Mouse (Mus musculus): Measurements from ENCODE around the gene Fkrp. TPM values are rescaled to one million over a fixed set of nuclear protein-coding genes. Genes with fewer than 3 reads are reported as not detected.

The Fkrp gene
- polyA plus RNA-seq, 1 experiment from 2014 or later, result 52.1 TPM

GRCm38 (mm10) chr7:16838804-16839426 lies 22.4 kb upstream of the Fkrp start:
- peaks cover 12% of the 10 kb centered on the region for H3K4me1 ChIP-seq (ENCODE audit: control insufficient read depth, insufficient read depth, low read length)
- no peak overlapping the region for H3K9ac ChIP-seq (ENCODE audit: low read depth, low read length)
- ATAC-seq, result no peak
- WGBS, result 86% methylated on average over 6 of the region's 6 CpGs
- H3K36me3 ChIP-seq (ENCODE audit: control insufficient read depth, insufficient read depth, low read length), result peaks cover 50% of the 10 kb centered on the region
- H3K9me3 ChIP-seq (replicated peaks; ENCODE audit: control insufficient read depth, low read length, poor library complexity, severe bottlenecking), result no peaks in the 10 kb centered on the region
- H3K4me3 ChIP-seq (ENCODE audit: low read depth, low read length), result no peak overlapping the region
- H3K27me3 ChIP-seq (ENCODE audit: control insufficient read depth, insufficient read depth, low read depth, low read length), result no peaks in the 10 kb centered on the region
- no peak overlapping the region for H3K27ac ChIP-seq (ENCODE audit: low read length)
- H3K4me2 ChIP-seq (ENCODE audit: low read length), result no peak overlapping the region

GRCm38 (mm10) chr7:16837916-16838803 lies 21.6 kb upstream of the Fkrp start:
- ATAC-seq, result no peak
- H3K4me1 ChIP-seq (ENCODE audit: control insufficient read depth, insufficient read depth, low read length), result peaks cover 5% of the 10 kb centered on the region
- WGBS, result 95% methylated on average over 18 of the region's 18 CpGs
- no peaks in the 10 kb centered on the region for H3K27me3 ChIP-seq (ENCODE audit: control insufficient read depth, insufficient read depth, low read depth, low read length)
- no peak overlapping the region for H3K9ac ChIP-seq (ENCODE audit: low read depth, low read length)
- peaks cover 56% of the 10 kb centered on the region for H3K36me3 ChIP-seq (ENCODE audit: control insufficient read depth, insufficient read depth, low read length)
- no peak overlapping the region for H3K27ac ChIP-seq (ENCODE audit: low read length)
- no peak overlapping the region for H3K4me3 ChIP-seq (ENCODE audit: low read depth, low read length)
- no peak overlapping the region for H3K4me2 ChIP-seq (ENCODE audit: low read length)
- H3K9me3 ChIP-seq (replicated peaks; ENCODE audit: control insufficient read depth, low read length, poor library complexity, severe bottlenecking), result no peaks in the 10 kb centered on the region

GRCm38 (mm10) chr7:16830449-16830848 lies 13.9 kb upstream of the Fkrp start:
- Histone ChIP-seq H3K4me3 (ENCODE audit: low read depth, low read length) (no peak overlapping the region), H3K27me3 (ENCODE audit: control insufficient read depth, insufficient read depth, low read depth, low read length) (no peaks in the 10 kb centered on the region), H3K4me2 (ENCODE audit: low read length) (no peak overlapping the region), H3K9me3 (replicated peaks; ENCODE audit: control insufficient read depth, low read length, poor library complexity, severe bottlenecking) (no peaks in the 10 kb centered on the region), H3K4me1 (ENCODE audit: control insufficient read depth, insufficient read depth, low read length) (no peaks in the 10 kb centered on the region), H3K36me3 (ENCODE audit: control insufficient read depth, insufficient read depth, low read length) (peaks cover 59% of the 10 kb centered on the region), H3K27ac (ENCODE audit: low read length) (no peak overlapping the region), H3K9ac (ENCODE audit: low read depth, low read length) (no peak overlapping the region)
- WGBS, result 91% methylated on average over 9 of the region's 9 CpGs
- no peak for ATAC-seq

GRCm38 (mm10) chr7:16827274-16827673 lies 10.7 kb upstream of the Fkrp start:
- H3K9me3 ChIP-seq (replicated peaks; ENCODE audit: control insufficient read depth, low read length, poor library complexity, severe bottlenecking), result no peaks in the 10 kb centered on the region
- no peak overlapping the region for H3K4me3 ChIP-seq (ENCODE audit: low read depth, low read length)
- H3K4me1 ChIP-seq (ENCODE audit: control insufficient read depth, insufficient read depth, low read length), result no peaks in the 10 kb centered on the region; the same call in 1 of the 2 replicates
- no peak overlapping the region for H3K4me2 ChIP-seq (ENCODE audit: low read length)
- H3K27ac ChIP-seq (ENCODE audit: low read length), result no peak overlapping the region
- no peak overlapping the region for H3K9ac ChIP-seq (ENCODE audit: low read depth, low read length)
- peaks cover 53% of the 10 kb centered on the region for H3K36me3 ChIP-seq (ENCODE audit: control insufficient read depth, insufficient read depth, low read length)
- 90% methylated on average over 4 of the region's 4 CpGs for WGBS
- no peak for ATAC-seq
- H3K27me3 ChIP-seq (ENCODE audit: control insufficient read depth, insufficient read depth, low read depth, low read length), result no peaks in the 10 kb centered on the region

GRCm38 (mm10) chr7:16826571-16826970 lies 10.0 kb upstream of the Fkrp start:
- WGBS, result 88% methylated on average over 5 of the region's 5 CpGs
- no peak overlapping the region for H3K4me2 ChIP-seq (ENCODE audit: low read length)

GRCm38 (mm10) chr7:16825785-16826184 lies 9.3 kb upstream of the Fkrp start:
- no peak for ATAC-seq
- H3K27me3 ChIP-seq (ENCODE audit: control insufficient read depth, insufficient read depth, low read depth, low read length), result no peaks in the 10 kb centered on the region
- H3K27ac ChIP-seq (ENCODE audit: low read length), result no peak overlapping the region
- H3K4me1 ChIP-seq (ENCODE audit: control insufficient read depth, insufficient read depth, low read length), result peaks cover 14% of the 10 kb centered on the region
- no peak overlapping the region for H3K4me3 ChIP-seq (ENCODE audit: low read depth, low read length)
- no peak overlapping the region for H3K4me2 ChIP-seq (ENCODE audit: low read length)
- WGBS, result 83% methylated on average over 10 of the region's 10 CpGs
- H3K36me3 ChIP-seq (ENCODE audit: control insufficient read depth, insufficient read depth, low read length), result peaks cover 51% of the 10 kb centered on the region
- no peaks in the 10 kb centered on the region for H3K9me3 ChIP-seq (replicated peaks; ENCODE audit: control insufficient read depth, low read length, poor library complexity, severe bottlenecking)
- no peak overlapping the region for H3K9ac ChIP-seq (ENCODE audit: low read depth, low read length)

More at GRCm38 (mm10) chr7:16826571-16826970, 10.0 kb upstream of the Fkrp start:
- no peak for ATAC-seq
- Histone ChIP-seq H3K9me3 (replicated peaks; ENCODE audit: control insufficient read depth, low read length, poor library complexity, severe bottlenecking) (no peaks in the 10 kb centered on the region), H3K27me3 (ENCODE audit: control insufficient read depth, insufficient read depth, low read depth, low read length) (no peaks in the 10 kb centered on the region), H3K36me3 (ENCODE audit: control insufficient read depth, insufficient read depth, low read length) (peaks cover 51% of the 10 kb centered on the region), H3K4me3 (ENCODE audit: low read depth, low read length) (no peak overlapping the region), H3K4me1 (ENCODE audit: control insufficient read depth, insufficient read depth, low read length) (peaks cover 6% of the 10 kb centered on the region), H3K9ac (ENCODE audit: low read depth, low read length) (no peak overlapping the region), H3K27ac (ENCODE audit: low read length) (no peak overlapping the region)

GRCm38 (mm10) chr7:16823734-16824133 lies 7.2 kb upstream of the Fkrp start:
- H3K9me3 ChIP-seq (replicated peaks; ENCODE audit: control insufficient read depth, low read length, poor library complexity, severe bottlenecking), result no peaks in the 10 kb centered on the region
- ATAC-seq, result no peak
- no peak overlapping the region for H3K4me2 ChIP-seq (ENCODE audit: low read length)
- no peak overlapping the region for H3K4me3 ChIP-seq (ENCODE audit: low read depth, low read length)
- H3K9ac ChIP-seq (ENCODE audit: low read depth, low read length), result no peak overlapping the region
- no peak overlapping the region for H3K27ac ChIP-seq (ENCODE audit: low read length)
- peaks cover 34% of the 10 kb centered on the region for H3K36me3 ChIP-seq (ENCODE audit: control insufficient read depth, insufficient read depth, low read length)
- 72% methylated on average over 5 of the region's 5 CpGs for WGBS
- H3K27me3 ChIP-seq (ENCODE audit: control insufficient read depth, insufficient read depth, low read depth, low read length), result no peaks in the 10 kb centered on the region
- H3K4me1 ChIP-seq (ENCODE audit: control insufficient read depth, insufficient read depth, low read length), result peaks cover 35% of the 10 kb centered on the region

- H3K9ac ChIP-seq (ENCODE audit: low read depth, low read length), result no peak overlapping the region
- H3K4me1 ChIP-seq (ENCODE audit: control insufficient read depth, insufficient read depth, low read length), result peaks cover 50% of the 10 kb centered on the region
- H3K4me2 ChIP-seq (ENCODE audit: low read length), result no peak overlapping the region
- peaks cover 26% of the 10 kb centered on the region for H3K36me3 ChIP-seq (ENCODE audit: control insufficient read depth, insufficient read depth, low read length)
- no peak overlapping the region for H3K4me3 ChIP-seq (ENCODE audit: low read depth, low read length)
- H3K27ac ChIP-seq (ENCODE audit: low read length), result peak overlapping the region; percentile 19; the same call in 1 of the 2 replicates
- H3K9me3 ChIP-seq (replicated peaks; ENCODE audit: control insufficient read depth, low read length, poor library complexity, severe bottlenecking), result no peaks in the 10 kb centered on the region
- 73% methylated on average over 4 of the region's 4 CpGs for WGBS
- no peaks in the 10 kb centered on the region for H3K27me3 ChIP-seq (ENCODE audit: control insufficient read depth, insufficient read depth, low read depth, low read length)
- no peak for ATAC-seq
These were observed 5.2 kb upstream of the Fkrp start for GRCm38 (mm10) chr7:16821669-16822101.

- Histone ChIP-seq H3K9ac (ENCODE audit: low read depth, low read length) (peak overlapping the region; percentile 12; the same call in 1 of the 2 replicates), H3K4me2 (ENCODE audit: low read length) (no peak overlapping the region), H3K9me3 (replicated peaks; ENCODE audit: control insufficient read depth, low read length, poor library complexity, severe bottlenecking) (no peaks in the 10 kb centered on the region), H3K4me1 (ENCODE audit: control insufficient read depth, insufficient read depth, low read length) (peaks cover 50% of the 10 kb centered on the region), H3K27ac (ENCODE audit: low read length) (peak overlapping the region; percentile 20), H3K36me3 (ENCODE audit: control insufficient read depth, insufficient read depth, low read length) (peaks cover 21% of the 10 kb centered on the region), H3K27me3 (ENCODE audit: control insufficient read depth, insufficient read depth, low read depth, low read length) (no peaks in the 10 kb centered on the region), H3K4me3 (ENCODE audit: low read depth, low read length) (no peak overlapping the region)
- WGBS, result 32% methylated on average over 3 of the region's 3 CpGs
- no peak for ATAC-seq
These were observed 4.6 kb upstream of the Fkrp start for GRCm38 (mm10) chr7:16821091-16821490.
